Mouse (Mus musculus): Measurements from ENCODE around the gene Nfkb1. TPM values are rescaled to one million over a fixed set of nuclear protein-coding genes. Genes with fewer than 3 reads are reported as not detected.

Nfkb1 gene
- polyA plus RNA-seq, 1 experiment, result 38.3 TPM

- Histone ChIP-seq H3K4me3 (ENCODE audit: low read depth, low read length) (no peak overlapping the region), H3K9me3 (replicated peaks; ENCODE audit: control insufficient read depth, insufficient read depth, low read length, poor library complexity, severe bottlenecking) (no peaks in the 10 kb centered on the region; the same call in 1 of the 2 replicates), H3K27me3 (ENCODE audit: control insufficient read depth, insufficient read depth, low read length, poor library complexity, severe bottlenecking) (no peaks in the 10 kb centered on the region), H3K9ac (ENCODE audit: low read depth, poor library complexity, severe bottlenecking) (no peak overlapping the region), H3K36me3 (ENCODE audit: control insufficient read depth, insufficient read depth, low read length, poor library complexity, severe bottlenecking) (no peaks in the 10 kb centered on the region; the same call in 1 of the 2 replicates), H3K4me1 (ENCODE audit: control insufficient read depth, insufficient read depth, low read length) (no peaks in the 10 kb centered on the region), H3K27ac (ENCODE audit: insufficient read depth, low read length) (no peak overlapping the region)
- TF ChIP-seq POLR2A (IDR thresholded peaks at IDR 0.05; ENCODE audit: insufficient read depth, low read length), result no peak
- TF ChIP-seq CTCF (IDR thresholded peaks at IDR 0.05; ENCODE audit: low read depth, low read length), result no peak
- no peak for TF ChIP-seq EP300 (IDR thresholded peaks at IDR 0.05; ENCODE audit: insufficient read depth, low read depth, low read length)
Observed at GRCm38 (mm10) chr3:135658540-135659097, 32.7 kb downstream of the Nfkb1 start.

GRCm38 (mm10) chr3:135656156-135656555 is 35.2 kb downstream of the Nfkb1 start:
- Histone ChIP-seq H3K27ac (ENCODE audit: insufficient read depth, low read length) (no peak overlapping the region), H3K4me3 (ENCODE audit: low read depth, low read length) (no peak overlapping the region), H3K9me3 (replicated peaks; ENCODE audit: control insufficient read depth, insufficient read depth, low read length, poor library complexity, severe bottlenecking) (no peaks in the 10 kb centered on the region; the same call in 1 of the 2 replicates), H3K9ac (ENCODE audit: low read depth, poor library complexity, severe bottlenecking) (no peak overlapping the region), H3K4me1 (ENCODE audit: control insufficient read depth, insufficient read depth, low read length) (no peaks in the 10 kb centered on the region), H3K27me3 (ENCODE audit: control insufficient read depth, insufficient read depth, low read length, poor library complexity, severe bottlenecking) (no peaks in the 10 kb centered on the region), H3K36me3 (ENCODE audit: control insufficient read depth, insufficient read depth, low read length, poor library complexity, severe bottlenecking) (no peaks in the 10 kb centered on the region; the same call in 1 of the 2 replicates)
- no peak for TF ChIP-seq CTCF (IDR thresholded peaks at IDR 0.05; ENCODE audit: low read depth, low read length)
- no peak for TF ChIP-seq EP300 (IDR thresholded peaks at IDR 0.05; ENCODE audit: insufficient read depth, low read depth, low read length)
- no peak for TF ChIP-seq POLR2A (IDR thresholded peaks at IDR 0.05; ENCODE audit: insufficient read depth, low read length)

- H3K4me3 ChIP-seq (ENCODE audit: low read depth, low read length), result no peak overlapping the region
- H3K36me3 ChIP-seq (ENCODE audit: control insufficient read depth, insufficient read depth, low read length, poor library complexity, severe bottlenecking), result no peaks in the 10 kb centered on the region
- H3K9me3 ChIP-seq (replicated peaks; ENCODE audit: control insufficient read depth, insufficient read depth, low read length, poor library complexity, severe bottlenecking), result no peaks in the 10 kb centered on the region
- no peak for TF ChIP-seq POLR2A (IDR thresholded peaks at IDR 0.05; ENCODE audit: insufficient read depth, low read length)
- no peak for TF ChIP-seq CTCF (IDR thresholded peaks at IDR 0.05; ENCODE audit: low read depth, low read length)
- no peak for TF ChIP-seq EP300 (IDR thresholded peaks at IDR 0.05; ENCODE audit: insufficient read depth, low read depth, low read length)
- no peaks in the 10 kb centered on the region for H3K27me3 ChIP-seq (ENCODE audit: control insufficient read depth, insufficient read depth, low read length, poor library complexity, severe bottlenecking)
- H3K9ac ChIP-seq (ENCODE audit: low read depth, poor library complexity, severe bottlenecking), result no peak overlapping the region
- no peak overlapping the region for H3K27ac ChIP-seq (ENCODE audit: insufficient read depth, low read length)
- no peaks in the 10 kb centered on the region for H3K4me1 ChIP-seq (ENCODE audit: control insufficient read depth, insufficient read depth, low read length)
Observed at GRCm38 (mm10) chr3:135650773-135651555, 40.4 kb downstream of the Nfkb1 start.

GRCm38 (mm10) chr3:135649809-135650208 is 41.5 kb downstream of the Nfkb1 start:
- Histone ChIP-seq H3K9ac (ENCODE audit: low read depth, poor library complexity, severe bottlenecking) (no peak overlapping the region), H3K9me3 (replicated peaks; ENCODE audit: control insufficient read depth, insufficient read depth, low read length, poor library complexity, severe bottlenecking) (no peaks in the 10 kb centered on the region; the same call in 1 of the 2 replicates), H3K4me3 (ENCODE audit: low read depth, low read length) (no peak overlapping the region), H3K4me1 (ENCODE audit: control insufficient read depth, insufficient read depth, low read length) (no peaks in the 10 kb centered on the region), H3K36me3 (ENCODE audit: control insufficient read depth, insufficient read depth, low read length, poor library complexity, severe bottlenecking) (no peaks in the 10 kb centered on the region), H3K27me3 (ENCODE audit: control insufficient read depth, insufficient read depth, low read length, poor library complexity, severe bottlenecking) (no peaks in the 10 kb centered on the region), H3K27ac (ENCODE audit: insufficient read depth, low read length) (no peak overlapping the region)
- no peak for TF ChIP-seq EP300 (IDR thresholded peaks at IDR 0.05; ENCODE audit: insufficient read depth, low read depth, low read length)
- TF ChIP-seq CTCF (IDR thresholded peaks at IDR 0.05; ENCODE audit: low read depth, low read length), result no peak
- no peak for TF ChIP-seq POLR2A (IDR thresholded peaks at IDR 0.05; ENCODE audit: insufficient read depth, low read length)

GRCm38 (mm10) chr3:135648501-135648900 is 42.8 kb downstream of the Nfkb1 start:
- Histone ChIP-seq H3K27me3 (ENCODE audit: control insufficient read depth, insufficient read depth, low read length, poor library complexity, severe bottlenecking) (no peaks in the 10 kb centered on the region), H3K9me3 (replicated peaks; ENCODE audit: control insufficient read depth, insufficient read depth, low read length, poor library complexity, severe bottlenecking) (no peaks in the 10 kb centered on the region; the same call in 1 of the 2 replicates), H3K9ac (ENCODE audit: low read depth, poor library complexity, severe bottlenecking) (no peak overlapping the region), H3K4me1 (ENCODE audit: control insufficient read depth, insufficient read depth, low read length) (no peaks in the 10 kb centered on the region), H3K36me3 (ENCODE audit: control insufficient read depth, insufficient read depth, low read length, poor library complexity, severe bottlenecking) (no peaks in the 10 kb centered on the region), H3K27ac (ENCODE audit: insufficient read depth, low read length) (no peak overlapping the region), H3K4me3 (ENCODE audit: low read depth, low read length) (no peak overlapping the region)
- TF ChIP-seq CTCF (IDR thresholded peaks at IDR 0.05; ENCODE audit: low read depth, low read length) (no peak), POLR2A (IDR thresholded peaks at IDR 0.05; ENCODE audit: insufficient read depth, low read length) (no peak), EP300 (IDR thresholded peaks at IDR 0.05; ENCODE audit: insufficient read depth, low read depth, low read length) (no peak)

GRCm38 (mm10) chr3:135646622-135647021 is 44.7 kb downstream of the Nfkb1 start:
- no peaks in the 10 kb centered on the region for H3K27me3 ChIP-seq (ENCODE audit: control insufficient read depth, insufficient read depth, low read length, poor library complexity, severe bottlenecking)
- no peak overlapping the region for H3K9ac ChIP-seq (ENCODE audit: low read depth, poor library complexity, severe bottlenecking)
- no peak overlapping the region for H3K27ac ChIP-seq (ENCODE audit: insufficient read depth, low read length)
- H3K4me3 ChIP-seq (ENCODE audit: low read depth, low read length), result no peak overlapping the region
- no peaks in the 10 kb centered on the region; the same call in 1 of the 2 replicates for H3K9me3 ChIP-seq (replicated peaks; ENCODE audit: control insufficient read depth, insufficient read depth, low read length, poor library complexity, severe bottlenecking)
- H3K36me3 ChIP-seq (ENCODE audit: control insufficient read depth, insufficient read depth, low read length, poor library complexity, severe bottlenecking), result no peaks in the 10 kb centered on the region
- no peaks in the 10 kb centered on the region for H3K4me1 ChIP-seq (ENCODE audit: control insufficient read depth, insufficient read depth, low read length)
- no peak for TF ChIP-seq EP300 (IDR thresholded peaks at IDR 0.05; ENCODE audit: insufficient read depth, low read depth, low read length)
- TF ChIP-seq POLR2A (IDR thresholded peaks at IDR 0.05; ENCODE audit: insufficient read depth, low read length), result no peak
- TF ChIP-seq CTCF (IDR thresholded peaks at IDR 0.05; ENCODE audit: low read depth, low read length), result no peak
